ENCODE assay signal across 10 mouse cellular contexts in the genomic region with DNA sequence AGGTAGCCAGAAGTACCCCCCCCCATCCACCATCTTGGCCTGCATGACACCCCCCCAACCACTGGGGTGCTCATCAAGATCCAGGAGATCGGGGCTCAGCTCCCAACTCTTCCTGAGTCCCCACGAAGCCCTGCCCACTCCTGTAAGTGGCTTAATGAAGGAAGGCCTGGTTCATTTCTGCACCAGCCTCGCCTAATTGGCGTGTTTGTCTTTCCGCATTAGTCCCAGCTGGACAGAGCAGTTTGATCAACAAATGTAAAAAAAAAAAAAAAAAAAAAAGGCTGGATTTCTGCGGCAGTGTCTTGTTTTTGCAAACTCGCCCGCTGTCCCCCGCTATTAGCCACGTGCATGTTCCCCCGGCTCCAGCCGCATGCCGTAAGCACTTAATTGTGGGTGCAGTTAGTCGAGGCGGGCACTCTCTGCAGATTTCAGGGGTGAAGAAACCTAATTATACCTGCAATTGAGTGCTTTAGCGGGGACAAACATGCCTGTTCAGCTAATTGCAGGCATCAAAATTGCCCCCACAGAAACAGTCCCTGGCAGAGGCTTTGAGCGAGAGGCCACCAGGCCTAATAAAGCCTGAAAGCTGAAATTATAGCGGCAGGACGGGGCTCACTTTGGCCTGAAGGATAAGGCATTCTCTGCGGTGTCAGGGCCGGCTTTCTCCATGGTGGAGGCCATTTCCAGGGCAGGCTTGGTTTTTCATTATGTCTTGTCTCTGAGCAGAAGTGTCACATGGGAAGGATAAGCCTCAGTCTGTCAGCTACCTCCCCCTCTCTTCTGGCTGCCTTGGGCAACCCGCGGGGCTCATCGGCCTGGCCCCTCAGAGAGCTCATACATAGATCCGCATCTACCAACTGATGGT.
A peak's percentile ranks its signal among the peaks of the same experiment; 100 is the strongest.
DNase-seq lines count a peak whose midpoint lies in the region; ATAC-seq and TF ChIP-seq lines count a peak whose summit lies in the region.
"Had no signal": no experiment of that assay in that cellular context is flagged by ENCODE, and none has a peak within 500 bp of the region (broad histone marks: within the 10 kb centered on the region; RNA-seq: fewer than 3 reads in every experiment).

No protein-coding gene starts in this region.

- TF ChIP-seq RAD21 in MEL (IDR thresholded peaks at IDR 0.05; ENCODE audit: low read depth, low read length) = no peak

- H3K27ac ChIP-seq in MEL (ENCODE audit: control insufficient read depth, low read depth, low read length) = peak overlapping the region; percentile 59
- peak overlapping the region; percentile 60 for H3K27ac ChIP-seq in embryonic facial prominence, embryonic 10.5 days (replicated peaks)
- peak overlapping the region; percentile 61 for H3K27ac ChIP-seq in hindbrain, embryonic 14.5 days
- H3K27ac ChIP-seq in midbrain, embryonic 13.5 days = peak overlapping the region; percentile 89
- H3K27ac ChIP-seq: limb, embryonic 15.5 days had no signal

- H3K27me3 ChIP-seq in MEL (ENCODE audit: control insufficient read depth in 1 of 2, insufficient read depth in 2 of 2, low read length in 2 of 2) = no peaks in the 10 kb centered on the region
- H3K27me3 ChIP-seq in embryonic facial prominence, embryonic 10.5 days (replicated peaks; ENCODE audit: low read depth, poor library complexity, severe bottlenecking) = peaks cover 19% of the 10 kb centered on the region
- H3K27me3 ChIP-seq in hindbrain, embryonic 14.5 days (ENCODE audit: control insufficient read depth, insufficient read depth, low read length) = no peaks in the 10 kb centered on the region
- no peaks in the 10 kb centered on the region for H3K27me3 ChIP-seq in midbrain, embryonic 13.5 days

- TF ChIP-seq POLR2A in MEL (IDR thresholded peaks at IDR 0.05; ENCODE audit: control insufficient read depth in 1 of 2, insufficient read depth in 1 of 2, low read depth in 1 of 2, low read length in 2 of 2, poor library complexity in 1 of 2) = no peak

- H3K36me3 ChIP-seq in MEL (ENCODE audit: control insufficient read depth in 1 of 2, insufficient read depth in 2 of 2, low read length in 2 of 2) = peaks cover 0 to 48% of the 10 kb centered on the region in 2 experiments; a peak in 2 of 4 replicates
- no peaks in the 10 kb centered on the region for H3K36me3 ChIP-seq in embryonic facial prominence, embryonic 10.5 days (replicated peaks)
- no peaks in the 10 kb centered on the region for H3K36me3 ChIP-seq in hindbrain, embryonic 14.5 days (replicated peaks; ENCODE audit: control insufficient read depth, insufficient read depth)
- H3K36me3 ChIP-seq in midbrain, embryonic 13.5 days = no peaks in the 10 kb centered on the region
- H3K36me3 ChIP-seq: limb, embryonic 15.5 days had no signal

- H3K79me2 ChIP-seq in MEL (ENCODE audit: control insufficient read depth, insufficient read depth, low read length, poor library complexity) = peaks cover 7% of the 10 kb centered on the region

- DNase-seq in MEL (ENCODE audit: low read depth, low spot score) = no peak
- peak; percentile 49 for DNase-seq in embryonic facial prominence, embryonic 10.5 days (ENCODE audit: low spot score)
- no peak for DNase-seq in hindbrain, embryonic 14.5 days (ENCODE audit: low spot score)
- DNase-seq in gastrocnemius, postnatal 25 days = no peak
- no peak for DNase-seq in lung, postnatal 36 days
- DNase-seq: adrenal gland, adult 2 months; cerebellum, adult 9-11 months had no signal

- WGBS in embryonic facial prominence, embryonic 10.5 days = 31% methylated on average over 25 of the region's 25 CpGs
- WGBS in hindbrain, embryonic 14.5 days = 28% methylated on average over 25 of the region's 25 CpGs
- WGBS in midbrain, embryonic 13.5 days = 23% methylated on average over 25 of the region's 25 CpGs

- no peak overlapping the region for H3K4me3 ChIP-seq in MEL (ENCODE audit: control insufficient read depth in 1 of 2, insufficient read depth in 1 of 2, low read depth in 2 of 2, low read length in 2 of 2)
- no peak overlapping the region for H3K4me3 ChIP-seq in embryonic facial prominence, embryonic 10.5 days
- no peak overlapping the region for H3K4me3 ChIP-seq in hindbrain, embryonic 14.5 days (replicated peaks; ENCODE audit: low read length)
- H3K4me3 ChIP-seq in midbrain, embryonic 13.5 days (replicated peaks) = no peak overlapping the region
- H3K4me3 ChIP-seq: limb, embryonic 15.5 days had no signal

- no peak for TF ChIP-seq CTCF in MEL (IDR thresholded peaks at IDR 0.05 in 2 of 3, conservative IDR thresholded peaks at IDR 0.05 in 1 of 3; ENCODE audit: control insufficient read depth in 1 of 3, insufficient read depth in 1 of 3, low read depth in 2 of 3, low read length in 3 of 3, poor library complexity in 1 of 3, severe bottlenecking in 1 of 3)

- H3K4me2 ChIP-seq in hindbrain, embryonic 14.5 days (replicated peaks) = no peak overlapping the region
- no peak overlapping the region for H3K4me2 ChIP-seq in midbrain, embryonic 13.5 days (replicated peaks)
- H3K4me2 ChIP-seq: limb, embryonic 15.5 days had no signal

- ATAC-seq in hindbrain, embryonic 14.5 days (ENCODE audit: low FRiP score) = peak; percentile 10; the same call in 1 of the 2 replicates
- peak; percentile 32 for ATAC-seq in midbrain, embryonic 13.5 days
- no peak for ATAC-seq in cerebellum, adult (ENCODE audit: insufficient number of reproducible peaks, low FRiP score, low TSS enrichment)

- peaks cover 45 to 61% of the 10 kb centered on the region in 2 experiments for H3K4me1 ChIP-seq in MEL (ENCODE audit: control insufficient read depth in 1 of 2, insufficient read depth in 2 of 2, low read length in 2 of 2)
- peaks cover 88% of the 10 kb centered on the region for H3K4me1 ChIP-seq in embryonic facial prominence, embryonic 10.5 days
- peaks cover 26% of the 10 kb centered on the region for H3K4me1 ChIP-seq in hindbrain, embryonic 14.5 days (replicated peaks; ENCODE audit: control insufficient read depth, insufficient read depth, low read length)
- peaks cover 75% of the 10 kb centered on the region for H3K4me1 ChIP-seq in midbrain, embryonic 13.5 days (replicated peaks)

- no peak for TF ChIP-seq EP300 in MEL (IDR thresholded peaks at IDR 0.05; ENCODE audit: low read depth in 1 of 2, low read length in 2 of 2)

- H3K9me3 ChIP-seq in MEL (replicated peaks; ENCODE audit: insufficient read depth, low read length) = no peaks in the 10 kb centered on the region
- no peaks in the 10 kb centered on the region for H3K9me3 ChIP-seq in embryonic facial prominence, embryonic 10.5 days
- H3K9me3 ChIP-seq in hindbrain, embryonic 14.5 days (ENCODE audit: control insufficient read depth, low read length) = no peaks in the 10 kb centered on the region
- H3K9me3 ChIP-seq in midbrain, embryonic 13.5 days = no peaks in the 10 kb centered on the region
- H3K9me3 ChIP-seq: limb, embryonic 15.5 days had no signal

- H3K9ac ChIP-seq in MEL (ENCODE audit: control insufficient read depth, low read depth, low read length, poor library complexity, severe bottlenecking) = no peak overlapping the region; the same call in 1 of the 2 replicates
- peak overlapping the region; percentile 29; the same call in 1 of the 2 replicates for H3K9ac ChIP-seq in hindbrain, embryonic 14.5 days
- H3K9ac ChIP-seq in midbrain, embryonic 13.5 days (replicated peaks) = peak overlapping the region; percentile 21; the same call in 1 of the 2 replicates
- H3K9ac ChIP-seq: limb, embryonic 15.5 days had no signal

TF ChIP-seq in MEL, 35 proteins besides CTCF, POLR2A, EP300 and RAD21:
- TF ChIP-seq POLR2AphosphoS2 (IDR thresholded peaks at IDR 0.05; ENCODE audit: low read length) (no peak), ZNF384 (IDR thresholded peaks at IDR 0.05; ENCODE audit: low read depth, low read length) (peak; percentile 31; the same call in 1 of the 2 replicates), ELF1 (IDR thresholded peaks at IDR 0.05; ENCODE audit: low read depth, low read length) (no peak), MXI1 (IDR thresholded peaks at IDR 0.05; ENCODE audit: low read depth, low read length) (no peak)
